Mouse (Mus musculus): ENCODE measurements around the gene Fjx1.
A peak's percentile ranks its signal among the peaks of the same experiment; 100 is the strongest.

Gene Fjx1

GRCm38 (mm10) chr2:102416149-102416743, 36.1 kb downstream of the Fjx1 start:
- DNase-seq: no peak

DNA sequence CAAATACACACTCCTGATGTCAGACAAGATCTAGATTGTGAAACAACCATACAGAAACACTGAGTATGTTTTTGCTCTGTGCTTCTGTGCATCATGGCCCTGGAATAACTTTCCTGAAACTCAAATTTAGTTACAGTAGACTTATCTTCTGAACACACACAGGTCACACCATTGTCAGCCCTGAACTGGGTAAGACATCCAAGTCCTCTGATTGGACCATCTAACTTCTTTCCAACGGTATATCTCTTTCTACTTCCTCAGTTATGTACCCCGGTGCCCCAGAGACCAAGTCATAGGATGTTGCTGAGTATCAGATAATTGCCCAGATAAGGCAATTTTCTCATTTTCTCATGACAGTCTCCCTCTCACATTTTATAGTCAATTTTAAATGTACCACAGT, 39.6 kb downstream of the Fjx1 start:
- DNase-seq: no peak

DNA sequence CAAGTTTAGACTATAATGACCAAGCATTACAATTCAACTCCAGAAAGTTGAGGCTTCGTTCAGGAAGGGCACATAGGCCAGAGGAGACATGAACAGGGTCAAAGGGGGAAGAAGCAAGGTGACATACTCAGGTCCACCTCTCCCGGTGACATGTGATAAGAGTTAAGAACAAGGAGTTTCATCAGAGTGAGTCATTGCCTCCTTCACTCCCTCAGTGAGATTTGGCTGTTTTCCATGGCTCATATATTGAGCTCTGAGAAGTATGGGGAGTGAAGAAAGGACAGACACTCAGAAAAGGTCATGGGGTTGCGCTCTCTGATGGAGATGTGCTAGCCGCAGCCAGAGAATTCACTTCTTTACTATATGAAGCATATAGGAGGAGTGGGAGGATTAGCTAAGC, 41.7 kb downstream of the Fjx1 start:
- DNase-seq: no peak

- DNase-seq: no peak
Observed at GRCm38 (mm10) chr2:102409741-102410140, 42.6 kb downstream of the Fjx1 start.

DNA sequence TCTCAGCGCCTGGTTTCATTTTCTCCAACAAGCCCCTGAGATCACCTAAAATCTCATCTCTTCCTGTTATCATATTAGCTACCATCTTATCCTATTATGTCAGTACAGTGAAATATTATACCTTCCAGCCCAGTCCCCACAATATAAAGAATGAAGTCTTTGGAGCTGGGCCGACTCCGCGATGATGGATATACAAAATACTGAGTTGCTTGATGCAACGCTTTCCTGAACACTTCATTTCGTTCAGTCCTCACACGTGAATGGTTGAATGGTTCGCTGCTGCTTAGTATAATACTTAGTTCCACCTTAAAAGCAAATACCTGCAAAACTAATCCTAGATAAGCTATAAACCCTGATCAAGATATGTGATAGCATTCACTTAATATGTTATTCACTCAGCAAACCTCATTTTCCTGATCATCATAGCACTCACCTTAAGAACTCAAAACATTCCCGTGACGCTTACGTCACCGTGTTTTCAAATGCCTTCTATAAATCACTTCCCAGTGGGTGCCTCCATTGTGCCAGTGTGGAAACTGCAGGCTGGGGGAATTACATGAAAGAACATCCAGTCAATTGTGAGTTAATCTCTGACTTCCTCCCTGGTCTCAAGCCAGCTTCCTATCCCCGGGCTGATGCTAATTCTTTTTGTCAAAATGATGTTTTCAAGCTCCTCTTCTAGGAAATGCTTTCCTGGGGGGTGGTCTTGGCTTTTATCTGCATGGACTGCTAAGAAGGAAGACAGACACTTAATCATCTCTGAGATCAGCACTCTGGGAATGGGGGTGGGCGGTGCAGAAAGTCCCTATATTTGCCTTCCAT, 44.7 kb downstream of the Fjx1 start, which contains the start of gene Trim44:
Gene Trim44 (minus strand): TSS at position 466 of the 822 bp plus-strand sequence.
- no peak for DNase-seq

DNA sequence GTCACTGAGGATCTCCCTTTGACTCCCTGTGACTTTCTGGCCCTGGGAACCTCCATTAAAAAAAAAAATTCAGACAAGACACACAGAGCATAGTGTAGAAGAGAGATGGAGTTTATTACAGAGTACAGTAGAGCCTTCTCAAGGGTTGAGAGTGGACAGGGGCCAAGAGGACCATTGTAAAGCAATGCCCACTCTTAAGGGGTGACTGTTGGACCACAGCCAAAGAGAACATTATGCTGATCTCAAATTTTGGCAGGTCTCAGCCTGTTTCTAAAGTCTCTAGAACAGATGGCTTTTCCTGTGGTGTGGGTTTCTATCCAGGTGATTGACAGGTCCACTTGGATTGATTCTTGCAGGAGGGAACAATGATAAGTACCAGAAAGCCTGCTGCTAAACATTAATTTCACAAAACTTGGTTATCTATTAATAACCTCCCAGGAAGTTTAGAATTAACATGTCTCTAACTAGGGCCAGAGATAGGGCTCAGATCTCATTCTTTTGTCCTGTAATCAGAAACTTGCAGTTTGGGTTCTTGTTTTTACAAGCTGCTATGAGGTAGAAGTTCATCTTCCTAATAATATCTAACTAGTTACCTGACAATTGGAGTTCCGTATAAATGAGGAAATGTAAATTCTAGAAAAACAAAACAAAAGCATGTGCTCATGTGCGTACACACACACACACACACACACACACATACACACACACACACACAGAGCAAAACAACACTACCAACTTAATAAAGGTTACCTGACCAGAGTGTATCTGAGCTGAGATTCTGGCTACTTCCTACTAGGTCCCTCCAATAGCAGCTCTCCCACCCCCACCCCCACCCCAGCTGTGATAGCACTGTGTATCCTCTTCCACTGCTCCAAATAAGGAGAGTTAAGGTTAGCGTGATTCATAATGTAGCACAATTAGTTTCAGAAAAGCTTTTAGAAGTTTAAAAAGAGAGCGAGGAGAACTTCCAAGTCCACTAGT, 45.7 kb downstream of the Fjx1 start:
- no peak for DNase-seq

DNA sequence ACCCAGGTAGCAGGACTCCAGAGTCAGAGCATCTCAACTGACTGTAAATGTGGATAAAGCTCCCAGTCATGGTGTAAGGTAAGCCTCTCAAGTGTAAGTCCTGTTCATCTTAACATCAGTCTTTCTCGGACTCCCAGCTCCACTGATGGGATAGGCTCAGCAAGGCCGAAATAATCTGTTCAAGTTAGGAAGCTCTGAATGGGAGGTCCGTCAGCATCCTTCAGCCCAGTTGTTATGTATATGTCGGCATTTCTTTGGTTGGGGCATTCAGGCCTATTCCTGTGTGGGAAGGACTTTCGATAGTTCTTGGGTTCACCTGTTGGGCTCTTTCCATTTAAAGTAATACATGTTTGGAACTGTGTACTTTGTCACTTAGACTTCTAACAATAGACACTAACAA, 48.3 kb downstream of the Fjx1 start:
- no peak for DNase-seq

DNA sequence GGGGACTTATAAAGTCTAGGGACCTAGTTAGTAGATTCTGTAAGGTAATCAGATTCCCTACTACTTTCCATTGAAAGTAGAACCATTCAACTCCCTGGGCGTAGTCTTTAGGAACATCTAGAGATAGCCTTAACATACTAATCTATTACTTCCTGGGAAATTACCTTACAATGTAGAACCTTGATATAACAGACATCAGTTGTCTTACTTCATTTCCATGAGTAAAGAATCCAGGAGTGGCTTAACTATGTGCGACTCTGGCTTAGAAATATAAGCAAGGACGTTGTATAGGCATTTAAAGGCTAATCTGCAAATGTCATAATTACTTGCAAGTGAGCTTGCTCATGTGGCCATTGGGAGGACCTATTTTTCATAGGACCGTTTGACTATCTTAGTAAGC, 49.0 kb downstream of the Fjx1 start:
- DNase-seq: no peak

- no peak for DNase-seq
Observed at GRCm38 (mm10) chr2:102401352-102401692, 51.0 kb downstream of the Fjx1 start.

- DNase-seq: peak; percentile 83 to 84
Observed at GRCm38 (mm10) chr2:102400605-102401351, 51.5 kb downstream of the Fjx1 start.

DNA sequence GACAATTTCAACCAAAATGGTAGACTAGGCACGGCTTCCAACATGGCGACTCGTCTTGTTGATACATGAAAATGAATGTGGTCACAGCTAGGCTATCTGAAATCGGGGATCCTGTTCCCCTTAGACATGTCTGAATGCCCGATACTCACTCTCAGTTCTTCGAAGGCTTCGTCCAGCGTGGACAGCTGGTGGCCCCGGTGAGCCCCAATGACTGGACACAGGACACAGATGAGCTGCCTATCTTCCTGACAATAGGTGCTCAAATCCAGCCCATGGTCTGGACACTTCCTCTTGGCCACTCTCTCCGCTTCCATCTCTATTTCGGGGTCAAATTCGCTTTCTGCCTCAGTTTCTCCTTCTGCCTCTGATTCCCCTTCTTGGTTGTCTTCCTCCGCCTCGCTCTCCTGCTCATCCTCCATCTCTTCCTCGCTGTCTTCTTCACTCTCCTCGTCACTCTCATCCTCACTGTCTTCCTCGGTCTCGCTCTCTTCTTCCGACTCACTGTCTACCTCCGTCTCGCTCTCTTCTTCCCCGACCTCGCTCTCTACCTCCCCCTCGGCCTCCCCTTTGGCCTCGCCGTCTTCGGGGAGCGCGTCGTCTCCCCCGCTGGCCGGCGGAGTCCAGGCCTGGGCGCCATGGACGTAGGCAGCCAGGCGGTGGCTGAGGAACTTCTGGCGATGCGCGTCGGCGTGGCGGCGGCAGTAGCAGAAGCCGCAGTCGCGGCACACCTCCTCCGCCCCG, 52.3 kb downstream of the Fjx1 start:
- peak; percentile 6 to 16 for DNase-seq
